Mouse (Mus musculus) spleen, adult 2 months (tissue): ENCODE results near the gene Grm3.

ENCODE experiments used
- CTCF ChIP-seq: fragments of 200-500 bp; IDR thresholded peaks from 2 replicates; pipeline ENCODE4 v1.5.1; 2011; ENCODE audit warnings: mild to moderate bottlenecking, inconsistent platforms; ENCODE audit not compliant: insufficient read depth, insufficient read length, insufficient replicate concordance; ENCODE audit errors: extremely low read depth
- POLR2A ChIP-seq: fragments of 200-500 bp; IDR thresholded peaks from 2 replicates; pipeline ENCODE4 v1.6.1; 2011; ENCODE audit warnings: low read depth, low read length, inconsistent platforms

GRCm38 (mm10) chr5:9725601-9726268, 765 bp upstream of the Grm3 start:
- TF ChIP-seq CTCF (no peak), POLR2A (no peak)
